Mouse (Mus musculus) fibroblast of lung, adult 2 months (primary cell): ENCODE measurements around the gene Il1r1.

ENCODE experiments used
- DNase-seq: peaks from one replicate; pipeline ENCODE4 v3.0.0-alpha.2; 2011; ENCODE audit warnings: low read depth

Il1r1 gene

GRCm38 (mm10) chr1:40231116-40231515 is 6.2 kb downstream of the Il1r1 start:
- DNase-seq = no peak

DNA sequence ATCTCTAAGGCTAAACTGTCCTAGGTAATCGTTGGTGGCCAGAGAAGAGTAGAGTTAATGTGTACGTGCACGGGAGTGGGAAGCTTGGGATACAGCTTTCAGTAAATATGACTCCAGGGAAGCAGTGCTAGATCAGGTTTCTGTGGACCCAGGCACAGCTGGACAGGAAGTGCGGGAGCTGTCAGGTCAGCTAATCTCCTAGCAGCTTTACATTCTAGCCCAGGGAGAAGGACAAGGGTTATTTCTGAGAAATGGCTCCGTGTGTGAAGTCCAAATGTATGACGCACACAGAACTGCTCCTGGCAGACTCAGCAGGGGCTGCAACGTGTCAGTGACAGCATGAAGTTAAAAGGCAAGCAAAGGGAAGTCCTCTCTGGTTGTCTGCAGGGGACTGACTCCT is 8.3 kb downstream of the Il1r1 start:
- DNase-seq = peak; percentile 46

DNA sequence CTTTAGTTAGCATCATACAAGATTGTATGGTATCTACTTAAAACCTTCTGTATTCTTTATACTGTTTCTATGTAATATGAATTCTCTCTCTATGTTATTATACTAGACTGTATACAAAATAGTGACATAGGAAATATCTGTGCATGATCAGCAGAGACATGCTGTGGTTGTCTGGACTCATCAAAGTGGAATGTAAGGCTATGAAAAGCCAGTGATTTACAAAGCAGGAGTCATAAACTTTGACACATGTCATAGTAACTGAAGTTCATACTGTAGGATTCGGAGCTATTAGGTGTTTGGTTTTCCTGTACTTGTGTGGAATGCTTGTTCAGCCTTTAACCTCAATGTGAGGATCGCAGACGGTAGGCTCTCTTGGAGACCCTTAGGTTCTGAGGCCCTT is 8.7 kb downstream of the Il1r1 start:
- no peak for DNase-seq

- DNase-seq = peak; percentile 90
Measured at GRCm38 (mm10) chr1:40235597-40236249, 10.8 kb downstream of the Il1r1 start.

DNA sequence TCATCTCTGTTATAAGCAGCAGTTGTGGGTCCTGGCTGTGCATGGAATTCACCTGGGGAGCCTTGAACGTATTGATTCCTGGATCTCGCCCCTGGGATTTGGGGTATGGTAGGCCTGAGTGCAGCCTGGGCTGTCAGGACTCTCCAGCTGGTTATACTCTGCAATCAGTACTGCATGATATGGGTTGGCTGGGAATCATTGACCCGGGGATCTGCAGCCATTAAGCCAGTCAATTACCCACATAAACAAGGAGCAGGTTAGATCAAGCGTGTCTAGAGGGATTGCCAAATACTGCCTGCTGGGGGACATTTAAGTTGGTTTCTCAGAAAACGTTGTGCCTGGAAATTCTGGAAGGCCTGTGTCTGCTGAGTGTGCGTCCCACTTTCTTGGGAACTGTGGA is 11.8 kb downstream of the Il1r1 start:
- no peak for DNase-seq

DNA sequence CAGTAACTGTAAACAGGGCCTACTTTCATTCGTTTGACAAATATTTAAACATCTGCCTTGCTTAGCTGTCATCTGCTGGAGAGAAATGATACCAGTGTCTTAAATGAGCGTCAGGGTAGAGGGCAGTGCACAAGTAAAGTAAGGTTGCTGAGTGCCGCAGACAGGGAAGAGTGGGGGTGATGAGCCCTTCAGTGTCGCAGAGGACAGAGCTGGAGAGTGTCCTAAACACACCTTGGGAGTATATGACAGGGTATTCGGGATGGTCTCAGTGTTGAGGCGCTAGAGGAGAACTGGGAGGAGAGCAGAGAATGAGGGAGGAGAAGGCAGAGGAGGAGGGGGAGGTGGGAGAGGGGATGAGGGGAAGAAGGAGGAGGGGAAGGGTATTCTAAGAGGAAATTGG is 12.2 kb downstream of the Il1r1 start:
- no peak for DNase-seq

DNA sequence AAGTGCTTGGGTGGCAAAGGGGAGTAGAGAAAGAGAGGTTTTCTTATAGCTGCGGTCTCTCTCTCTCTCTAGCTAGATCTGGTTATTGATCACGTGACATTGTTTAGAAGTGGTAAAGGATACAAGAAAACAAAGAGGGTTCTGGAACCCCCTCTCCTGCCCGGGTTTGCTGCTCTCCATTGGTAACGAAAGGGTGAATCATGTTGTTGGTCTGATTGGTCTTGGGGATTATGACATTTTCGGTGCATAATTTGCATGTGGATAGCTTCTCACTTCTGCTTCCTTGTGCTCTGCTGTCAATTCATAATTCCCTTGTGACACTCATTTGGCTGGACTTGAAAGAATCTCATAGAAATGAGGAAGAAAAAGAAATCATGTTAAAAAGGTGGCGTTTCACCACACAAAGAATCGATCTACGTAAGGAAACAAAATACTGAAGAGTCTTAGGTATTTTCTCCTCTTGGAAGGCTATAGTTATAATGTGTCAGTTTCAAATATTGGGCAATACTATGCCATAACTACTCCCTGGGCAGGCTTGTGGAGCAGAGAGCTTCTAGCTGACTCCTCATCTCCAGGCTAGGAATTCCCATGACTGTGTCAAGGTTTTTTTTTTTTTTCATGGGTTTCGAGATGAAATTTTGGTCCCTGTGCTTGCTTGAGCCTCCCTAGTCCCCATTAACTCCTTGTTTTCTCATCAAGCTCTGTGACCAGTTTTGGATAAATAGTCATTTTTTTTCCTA is 15.6 kb downstream of the Il1r1 start:
- DNase-seq = no peak

DNA sequence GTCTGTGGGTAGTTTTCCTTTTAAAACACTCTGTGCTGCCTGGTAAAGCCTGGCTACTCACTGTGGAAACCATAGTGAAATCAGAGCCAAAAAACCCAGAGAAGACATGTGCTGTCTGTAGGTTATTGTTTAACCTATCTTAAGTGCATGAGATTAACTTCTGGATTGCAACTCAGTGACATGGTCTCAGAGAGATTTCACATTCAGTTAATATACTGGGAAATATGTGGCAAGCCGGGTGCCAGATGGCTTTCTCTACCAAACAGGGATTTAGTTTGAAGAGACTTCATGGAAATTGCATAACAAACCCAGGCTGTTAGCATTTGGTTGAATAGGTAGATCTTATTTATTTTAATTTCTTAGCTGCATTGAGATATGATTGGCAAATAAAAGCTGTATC is 17.8 kb downstream of the Il1r1 start:
- peak; percentile 38 for DNase-seq

DNA sequence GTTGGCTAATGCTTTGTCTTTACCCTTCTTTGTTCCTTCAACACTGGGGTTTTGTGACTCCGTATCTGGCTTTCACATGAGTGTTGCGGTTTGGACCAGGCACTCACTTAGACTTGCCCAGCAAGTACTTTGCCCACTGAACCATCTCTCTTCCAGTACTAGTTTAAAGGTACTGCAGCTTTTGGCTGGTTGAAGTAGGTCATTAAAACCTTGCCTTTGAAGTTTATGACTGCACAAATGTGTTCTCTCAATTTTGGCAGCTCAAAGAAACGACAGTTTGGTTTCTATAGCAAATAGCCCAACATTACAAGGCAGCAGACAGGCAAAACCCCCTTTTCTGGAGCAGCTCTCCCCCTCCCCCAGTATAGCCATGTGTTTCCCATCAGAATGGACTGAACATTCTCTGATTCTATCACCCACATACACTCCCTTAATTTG is 18.7 kb downstream of the Il1r1 start:
- peak; percentile 43 for DNase-seq

GRCm38 (mm10) chr1:40250425-40250824 is 25.5 kb downstream of the Il1r1 start:
- no peak for DNase-seq

GRCm38 (mm10) chr1:40252507-40252906 is 27.6 kb downstream of the Il1r1 start:
- no peak for DNase-seq

DNA sequence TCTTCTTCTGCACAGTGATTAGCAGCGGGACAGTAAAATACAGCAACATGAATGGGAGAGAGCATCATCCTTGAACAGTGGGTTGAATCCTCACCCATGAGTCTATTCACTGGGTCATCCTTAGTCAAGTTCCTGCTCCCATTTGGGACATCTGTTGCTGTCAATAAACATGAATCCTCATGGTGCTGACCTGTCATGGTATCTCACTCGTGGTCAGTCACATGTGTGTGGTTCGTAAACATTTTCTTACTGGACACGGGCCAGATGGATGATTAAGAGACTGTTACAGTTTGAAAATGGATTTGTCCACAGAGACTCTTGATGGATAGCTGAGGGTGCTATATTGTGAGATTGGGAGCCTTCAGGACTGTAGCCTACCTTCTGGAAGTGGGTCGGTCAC is 29.1 kb downstream of the Il1r1 start:
- no peak for DNase-seq

- DNase-seq = no peak
Measured at GRCm38 (mm10) chr1:40254347-40255057, 29.6 kb downstream of the Il1r1 start.

- no peak for DNase-seq
Measured at GRCm38 (mm10) chr1:40262441-40263121, 37.7 kb downstream of the Il1r1 start.

GRCm38 (mm10) chr1:40263122-40263498 is 38.2 kb downstream of the Il1r1 start:
- DNase-seq = no peak

GRCm38 (mm10) chr1:40263679-40264078 is 38.8 kb downstream of the Il1r1 start:
- peak; percentile 37 for DNase-seq

- no peak for DNase-seq
Measured at GRCm38 (mm10) chr1:40265301-40265835, 40.5 kb downstream of the Il1r1 start.

GRCm38 (mm10) chr1:40266431-40267260 is 41.8 kb downstream of the Il1r1 start:
- DNase-seq = peak; percentile 41

DNA sequence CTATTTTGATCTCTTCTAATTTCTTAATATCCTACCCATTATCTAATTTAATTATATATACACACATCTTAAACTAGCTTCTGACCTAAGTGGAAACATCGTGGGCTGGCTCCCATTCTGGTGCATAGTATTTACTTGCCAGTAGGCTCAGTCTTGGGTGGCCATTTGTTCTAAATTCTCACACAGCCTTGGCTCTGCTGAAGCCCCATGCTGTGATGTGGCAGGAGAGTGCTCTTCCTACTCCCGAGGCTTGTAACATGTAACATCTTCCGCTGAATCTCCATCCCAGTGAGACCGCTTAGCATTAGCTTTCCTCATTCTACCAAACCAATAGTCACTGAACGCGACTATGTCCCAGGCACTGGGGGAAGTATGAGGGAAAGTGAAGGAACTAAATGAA is 43.0 kb downstream of the Il1r1 start:
- DNase-seq = no peak

GRCm38 (mm10) chr1:40268536-40268935 is 43.7 kb downstream of the Il1r1 start:
- DNase-seq = no peak

- DNase-seq = no peak
Measured at GRCm38 (mm10) chr1:40270415-40270814, 45.5 kb downstream of the Il1r1 start.
